Mouse (Mus musculus) heart, embryonic 13.5 days (tissue): ENCODE data around the gene Ust. TPM values are rescaled to one million over a fixed set of nuclear protein-coding genes. Genes with fewer than 3 reads are reported as not detected.

Experiments used
- ATAC-seq: fragments of 200-750 bp; cut with Nextera tagmentation; 2 replicates; pipeline ENCODE4 v1.8.0; 2017; ENCODE audit warnings: moderate TSS enrichment; ENCODE audit not compliant: insufficient number of reproducible peaks, low FRiP score, low TSS enrichment; ENCODE audit errors: extremely low read depth
- H3K27ac ChIP-seq: fragments of 300-500 bp; sonication (generic); replicated peaks from 2 replicates; pipeline ENCODE4 v1.5.1; 2015; ENCODE audit warnings: moderate library complexity, mild to moderate bottlenecking, inconsistent platforms
- H3K27me3 ChIP-seq: fragments of 300-500 bp; sonication (generic); replicated peaks from 2 replicates; pipeline ENCODE4 v1.6.1; 2015; ENCODE audit warnings: mild to moderate bottlenecking, inconsistent platforms
- H3K36me3 ChIP-seq: fragments of 300-500 bp; sonication (generic); 2 replicates; pipeline ENCODE4 v1.6.1; 2015; ENCODE audit warnings: mild to moderate bottlenecking, inconsistent platforms
- H3K4me1 ChIP-seq: fragments of 300-500 bp; sonication (generic); 2 replicates; pipeline ENCODE4 v1.6.1; 2015; ENCODE audit warnings: inconsistent platforms
- H3K4me2 ChIP-seq: fragments of 300-500 bp; sonication (generic); 2 replicates; pipeline ENCODE4 v1.6.1; 2015; ENCODE audit warnings: inconsistent platforms, mild to moderate bottlenecking, moderate library complexity
- H3K4me3 ChIP-seq: fragments of 300-500 bp; sonication (generic); 2 replicates; pipeline ENCODE4 v1.5.1; 2015; ENCODE audit warnings: moderate library complexity, mild to moderate bottlenecking, inconsistent platforms
- H3K9ac ChIP-seq: fragments of 300-500 bp; sonication (generic); 2 replicates; pipeline ENCODE4 v1.6.1; 2015; ENCODE audit warnings: inconsistent platforms, mild to moderate bottlenecking, moderate library complexity
- H3K9me3 ChIP-seq: fragments of 300-500 bp; sonication (generic); 2 replicates; pipeline ENCODE4 v1.6.1; 2016; ENCODE audit warnings: inconsistent platforms
- WGBS: fragments of 180-500 bp; shearing (Covaris S2); methylation state at CpG from one replicate; pipeline ENCODE4 v1.1.7; 2015; ENCODE audit warnings: mixed read lengths; 5-methylcytosine and 5-hydroxymethylcytosine counted together
- polyA plus RNA-seq: library from polyadenylated mRNA; unstranded; fragments of >200 nt; fragmentation: Nextera tagmentation; extraction: Ambion mirVana; gene quantifications from 2 replicates; pipeline ENCODE4 v1.2.1, GENCODE M21; 2015

Ust gene
- polyA plus RNA-seq, 1 experiment from 2014 or later = 1.8 TPM

- 64% methylated on average over 5 of the region's 5 CpGs for WGBS
- H3K36me3 ChIP-seq = no peaks in the 10 kb centered on the region
- H3K9ac ChIP-seq = no peak overlapping the region
- no peaks in the 10 kb centered on the region for H3K9me3 ChIP-seq
- H3K4me1 ChIP-seq = no peaks in the 10 kb centered on the region
- no peak overlapping the region for H3K27ac ChIP-seq
- H3K4me2 ChIP-seq = no peak overlapping the region
- H3K4me3 ChIP-seq = no peak overlapping the region
- H3K27me3 ChIP-seq = no peaks in the 10 kb centered on the region
- ATAC-seq = no peak
These were observed 329.2 kb downstream of the Ust start for GRCm38 (mm10) chr10:8189331-8189981.

- H3K27ac ChIP-seq = no peak overlapping the region
- ATAC-seq = no peak
- H3K9ac ChIP-seq = no peak overlapping the region
- H3K4me2 ChIP-seq = no peak overlapping the region
- no peak overlapping the region for H3K4me3 ChIP-seq
- no peaks in the 10 kb centered on the region for H3K9me3 ChIP-seq
- H3K27me3 ChIP-seq = no peaks in the 10 kb centered on the region
- H3K36me3 ChIP-seq = no peaks in the 10 kb centered on the region
- no peaks in the 10 kb centered on the region; the same call in 1 of the 2 replicates for H3K4me1 ChIP-seq
- 79% methylated on average over 4 of the region's 4 CpGs for WGBS
These were observed 333.0 kb downstream of the Ust start for GRCm38 (mm10) chr10:8185586-8185985.

- Histone ChIP-seq H3K4me2 (no peak overlapping the region), H3K36me3 (no peaks in the 10 kb centered on the region), H3K9me3 (no peaks in the 10 kb centered on the region), H3K4me3 (no peak overlapping the region), H3K9ac (no peak overlapping the region), H3K27ac (no peak overlapping the region), H3K4me1 (no peaks in the 10 kb centered on the region; the same call in 1 of the 2 replicates), H3K27me3 (no peaks in the 10 kb centered on the region)
- WGBS = 58% methylated on average over 9 of the region's 9 CpGs
- ATAC-seq = no peak
These were observed 333.9 kb downstream of the Ust start for GRCm38 (mm10) chr10:8184711-8185110.

- WGBS = 81% methylated on average over 7 of the region's 7 CpGs
These were observed 335.5 kb downstream of the Ust start for GRCm38 (mm10) chr10:8183171-8183570.

GRCm38 (mm10) chr10:8181596-8182185 is 336.9 kb downstream of the Ust start:
- Histone ChIP-seq H3K4me2 (no peak overlapping the region), H3K27me3 (no peaks in the 10 kb centered on the region), H3K4me3 (no peak overlapping the region), H3K36me3 (no peaks in the 10 kb centered on the region), H3K4me1 (peaks cover 3% of the 10 kb centered on the region; the same call in 1 of the 2 replicates), H3K9ac (no peak overlapping the region), H3K27ac (no peak overlapping the region), H3K9me3 (no peaks in the 10 kb centered on the region)
- WGBS = 59% methylated on average over 4 of the region's 4 CpGs
- no peak for ATAC-seq

More at GRCm38 (mm10) chr10:8183171-8183570, 335.5 kb downstream of the Ust start:
- no peak overlapping the region for H3K27ac ChIP-seq
- ATAC-seq = no peak
- H3K27me3 ChIP-seq = no peaks in the 10 kb centered on the region
- no peaks in the 10 kb centered on the region; the same call in 1 of the 2 replicates for H3K4me1 ChIP-seq
- H3K4me3 ChIP-seq = no peak overlapping the region
- no peaks in the 10 kb centered on the region for H3K36me3 ChIP-seq
- no peak overlapping the region for H3K4me2 ChIP-seq
- no peaks in the 10 kb centered on the region for H3K9me3 ChIP-seq
- no peak overlapping the region for H3K9ac ChIP-seq

GRCm38 (mm10) chr10:8177618-8178017 is 341.0 kb downstream of the Ust start:
- H3K27me3 ChIP-seq = no peaks in the 10 kb centered on the region
- no peaks in the 10 kb centered on the region for H3K9me3 ChIP-seq
- H3K27ac ChIP-seq = no peak overlapping the region
- H3K4me3 ChIP-seq = no peak overlapping the region
- ATAC-seq = no peak
- H3K4me2 ChIP-seq = no peak overlapping the region
- H3K36me3 ChIP-seq = no peaks in the 10 kb centered on the region
- H3K9ac ChIP-seq = no peak overlapping the region
- 67% methylated on average over 5 of the region's 5 CpGs for WGBS
- peaks cover 8% of the 10 kb centered on the region; the same call in 1 of the 2 replicates for H3K4me1 ChIP-seq

- Histone ChIP-seq H3K27me3 (no peaks in the 10 kb centered on the region), H3K27ac (no peak overlapping the region), H3K4me3 (no peak overlapping the region), H3K36me3 (no peaks in the 10 kb centered on the region), H3K9ac (no peak overlapping the region), H3K4me2 (no peak overlapping the region), H3K4me1 (0 out of 2 replicates have a peak, but pooled peaks cover 8% of the 10 kb centered on the region), H3K9me3 (no peaks in the 10 kb centered on the region)
- ATAC-seq = peak; percentile 19; the same call in 1 of the 2 replicates
- 71% methylated on average over 13 of the region's 13 CpGs for WGBS
These were observed 342.1 kb downstream of the Ust start for GRCm38 (mm10) chr10:8176351-8177053.

GRCm38 (mm10) chr10:8176008-8176350 is 342.6 kb downstream of the Ust start:
- H3K9ac ChIP-seq = no peak overlapping the region
- H3K9me3 ChIP-seq = no peaks in the 10 kb centered on the region
- no peaks in the 10 kb centered on the region for H3K36me3 ChIP-seq
- WGBS = 85% methylated on average over 3 of the region's 3 CpGs
- no peak overlapping the region for H3K4me2 ChIP-seq
- no peak overlapping the region for H3K27ac ChIP-seq
- peak; percentile 31; the same call in 1 of the 2 replicates for ATAC-seq
- H3K4me1 ChIP-seq = 0 out of 2 replicates have a peak, but pooled peaks cover 8% of the 10 kb centered on the region
- H3K4me3 ChIP-seq = no peak overlapping the region
- no peaks in the 10 kb centered on the region for H3K27me3 ChIP-seq

- no peaks in the 10 kb centered on the region for H3K36me3 ChIP-seq
- ATAC-seq = no peak
- H3K4me1 ChIP-seq = 0 out of 2 replicates have a peak, but pooled peaks cover 8% of the 10 kb centered on the region
- no peaks in the 10 kb centered on the region for H3K27me3 ChIP-seq
- H3K9me3 ChIP-seq = no peaks in the 10 kb centered on the region; the same call in none of the 2 replicates
- no peak overlapping the region for H3K9ac ChIP-seq
- WGBS = 69% methylated on average over 2 of the region's 2 CpGs
- H3K27ac ChIP-seq = no peak overlapping the region
- no peak overlapping the region for H3K4me2 ChIP-seq
- no peak overlapping the region for H3K4me3 ChIP-seq
These were observed 343.9 kb downstream of the Ust start for GRCm38 (mm10) chr10:8174697-8175096.

- ATAC-seq = no peak
- no peak overlapping the region for H3K4me3 ChIP-seq
- H3K9ac ChIP-seq = no peak overlapping the region
- H3K4me2 ChIP-seq = no peak overlapping the region
- 0 out of 2 replicates have a peak, but pooled peaks cover 8% of the 10 kb centered on the region for H3K4me1 ChIP-seq
- H3K27me3 ChIP-seq = no peaks in the 10 kb centered on the region
- WGBS = 74% methylated on average over 7 of the region's 7 CpGs
- H3K36me3 ChIP-seq = no peaks in the 10 kb centered on the region
- peaks cover 4% of the 10 kb centered on the region for H3K9me3 ChIP-seq
- H3K27ac ChIP-seq = no peak overlapping the region
These were observed 344.4 kb downstream of the Ust start for GRCm38 (mm10) chr10:8174230-8174629.

- H3K27me3 ChIP-seq = no peaks in the 10 kb centered on the region
- WGBS = 71% methylated on average over 3 of the region's 3 CpGs
- ATAC-seq = no peak
These were observed 345.6 kb downstream of the Ust start for GRCm38 (mm10) chr10:8173032-8173431.

More at GRCm38 (mm10) chr10:8173032-8173431, 345.6 kb downstream of the Ust start:
- H3K4me2 ChIP-seq = no peak overlapping the region
- peaks cover 16% of the 10 kb centered on the region for H3K9me3 ChIP-seq
- H3K27ac ChIP-seq = no peak overlapping the region
- H3K9ac ChIP-seq = no peak overlapping the region
- H3K4me3 ChIP-seq = no peak overlapping the region
- 0 out of 2 replicates have a peak, but pooled peaks cover 8% of the 10 kb centered on the region for H3K4me1 ChIP-seq
- H3K36me3 ChIP-seq = no peaks in the 10 kb centered on the region
